Mouse (Mus musculus): Measurements from ENCODE around the gene Car6. TPM values are rescaled to one million over a fixed set of nuclear protein-coding genes. Genes with fewer than 3 reads are reported as not detected.

The Car6 gene
- polyA plus RNA-seq, 1 experiment from 2014 or later: not detected

- no peaks in the 10 kb centered on the region for H3K9me3 ChIP-seq
- peaks cover 50% of the 10 kb centered on the region for H3K4me1 ChIP-seq (replicated peaks)
- under 1% methylated on average over 21 of the region's 21 CpGs for WGBS
- ATAC-seq: no peak
- H3K36me3 ChIP-seq: peaks cover 24% of the 10 kb centered on the region
- H3K9ac ChIP-seq (replicated peaks): peak overlapping the region; percentile 90
- H3K4me2 ChIP-seq (replicated peaks): peak overlapping the region; percentile 93
- H3K27me3 ChIP-seq: no peaks in the 10 kb centered on the region
- peak overlapping the region; percentile 100 for H3K27ac ChIP-seq
- peak overlapping the region; percentile 85 for H3K4me3 ChIP-seq (replicated peaks)
Observed at GRCm38 (mm10) chr4:150237636-150238361, 36.7 kb upstream of the Car6 start.

GRCm38 (mm10) chr4:150236521-150237481 lies 35.7 kb upstream of the Car6 start, which contains the start of gene Eno1:
TSS of gene Eno1 (plus strand) at chr4:150236721.
- Histone ChIP-seq H3K4me3 (replicated peaks) (peak within 1 kb of the TSS; percentile 85), H3K4me1 (replicated peaks) (peaks cover 51% of the 10 kb centered on the region), H3K36me3 (peaks cover 14% of the 10 kb centered on the region), H3K27me3 (peaks cover 4% of the 10 kb centered on the region), H3K4me2 (replicated peaks) (peak within 1 kb of the TSS; percentile 93), H3K9ac (replicated peaks) (peak within 1 kb of the TSS; percentile 90), H3K9me3 (no peaks in the 10 kb centered on the region), H3K27ac (peak within 1 kb of the TSS; percentile 100)
- peak; percentile 98 for ATAC-seq
- under 1% methylated on average over 78 of the region's 78 CpGs for WGBS

GRCm38 (mm10) chr4:150236031-150236430 lies 34.9 kb upstream of the Car6 start:
- Histone ChIP-seq H3K9ac (replicated peaks) (peak overlapping the region; percentile 90), H3K36me3 (peaks cover 6% of the 10 kb centered on the region), H3K4me3 (replicated peaks) (peak overlapping the region; percentile 85), H3K9me3 (no peaks in the 10 kb centered on the region), H3K27ac (peak overlapping the region; percentile 100), H3K4me2 (replicated peaks) (peak overlapping the region; percentile 93), H3K4me1 (replicated peaks) (peaks cover 51% of the 10 kb centered on the region), H3K27me3 (peaks cover 7% of the 10 kb centered on the region)
- no peak for ATAC-seq
- 83% methylated on average over 8 of the region's 8 CpGs for WGBS

GRCm38 (mm10) chr4:150235585-150235984 lies 34.5 kb upstream of the Car6 start:
- Histone ChIP-seq H3K4me2 (replicated peaks) (no peak overlapping the region), H3K4me1 (replicated peaks) (peaks cover 51% of the 10 kb centered on the region), H3K36me3 (peaks cover 3% of the 10 kb centered on the region; the same call in 1 of the 2 replicates), H3K9me3 (no peaks in the 10 kb centered on the region), H3K27me3 (peaks cover 7% of the 10 kb centered on the region), H3K4me3 (replicated peaks) (no peak overlapping the region), H3K27ac (peak overlapping the region; percentile 11; the same call in 1 of the 2 replicates), H3K9ac (replicated peaks) (no peak overlapping the region)
- no peak for ATAC-seq
- 92% methylated on average over 4 of the region's 4 CpGs for whole genome bisulfite sequencing

- ATAC-seq: no peak
- Histone ChIP-seq H3K27ac (peak overlapping the region; percentile 44), H3K27me3 (peaks cover 7% of the 10 kb centered on the region), H3K4me1 (replicated peaks) (peaks cover 51% of the 10 kb centered on the region), H3K4me3 (replicated peaks) (no peak overlapping the region), H3K9me3 (no peaks in the 10 kb centered on the region), H3K4me2 (replicated peaks) (no peak overlapping the region), H3K36me3 (no peaks in the 10 kb centered on the region), H3K9ac (replicated peaks) (no peak overlapping the region)
- WGBS: 46% methylated on average over 8 of the region's 8 CpGs
Observed at GRCm38 (mm10) chr4:150234599-150235327, 33.6 kb upstream of the Car6 start.

- H3K4me3 ChIP-seq (replicated peaks): no peak overlapping the region
- H3K9me3 ChIP-seq: no peaks in the 10 kb centered on the region
Observed at GRCm38 (mm10) chr4:150231871-150232270, 30.7 kb upstream of the Car6 start.

DNA sequence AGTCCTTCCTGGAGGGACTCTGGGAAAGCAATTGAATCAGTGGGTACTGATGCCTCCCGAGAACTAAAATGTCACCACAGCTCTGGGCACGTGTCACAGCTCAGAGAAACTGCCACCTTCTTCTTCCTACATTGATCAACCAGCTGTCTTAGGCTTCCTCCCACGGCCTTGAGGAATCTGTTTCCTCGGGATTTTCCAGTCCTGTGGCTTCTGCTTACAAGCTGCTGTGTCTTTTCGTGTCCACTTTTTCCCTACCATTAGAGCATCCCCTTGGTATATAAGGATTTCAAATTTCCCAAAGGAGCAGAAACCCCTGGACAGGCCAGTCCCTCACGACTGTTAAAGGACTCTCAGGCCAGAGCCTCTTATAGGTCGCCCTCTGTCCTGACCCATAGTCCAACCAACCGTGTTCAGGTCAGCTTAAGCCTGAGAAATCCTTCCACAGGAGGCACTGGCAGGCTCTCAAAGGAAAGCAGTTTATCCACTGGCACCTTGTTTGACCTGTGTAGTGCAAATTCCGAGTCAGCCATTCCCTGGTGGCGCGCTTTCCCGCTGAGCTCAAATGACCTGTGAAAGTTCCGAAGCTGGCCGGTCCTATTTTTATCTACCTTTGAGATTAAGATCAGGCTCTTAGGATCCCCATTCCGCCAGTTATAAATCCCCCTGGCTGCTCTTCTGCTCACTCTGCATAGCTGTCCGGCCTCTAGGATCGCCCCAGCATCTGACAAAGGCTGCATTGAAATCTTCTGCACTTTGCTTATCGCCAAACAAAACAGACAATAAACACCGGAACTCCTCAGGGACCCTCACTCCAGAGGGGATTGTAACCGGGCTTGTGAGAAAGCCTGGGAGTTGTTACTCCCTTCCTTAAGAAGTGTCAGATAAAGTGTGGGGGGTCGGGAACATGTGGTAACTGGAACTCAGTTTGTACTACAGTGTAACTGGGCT lies 29.6 kb upstream of the Car6 start:
- Histone ChIP-seq H3K27ac (peak overlapping the region; percentile 25; the same call in 1 of the 2 replicates), H3K4me2 (replicated peaks) (no peak overlapping the region), H3K4me3 (replicated peaks) (no peak overlapping the region), H3K9ac (replicated peaks) (no peak overlapping the region), H3K36me3 (no peaks in the 10 kb centered on the region), H3K4me1 (replicated peaks) (peaks cover 37% of the 10 kb centered on the region), H3K27me3 (peaks cover 7% of the 10 kb centered on the region), H3K9me3 (no peaks in the 10 kb centered on the region)
- WGBS: 6% methylated on average over 21 of the region's 21 CpGs
- ATAC-seq: no peak

More at GRCm38 (mm10) chr4:150231871-150232270, 30.7 kb upstream of the Car6 start:
- Histone ChIP-seq H3K9ac (replicated peaks) (no peak overlapping the region), H3K27me3 (peaks cover 7% of the 10 kb centered on the region), H3K4me1 (replicated peaks) (peaks cover 37% of the 10 kb centered on the region), H3K4me2 (replicated peaks) (no peak overlapping the region), H3K36me3 (no peaks in the 10 kb centered on the region), H3K27ac (no peak overlapping the region)
- no peak for ATAC-seq
- WGBS: 56% methylated on average over 8 of the region's 8 CpGs

GRCm38 (mm10) chr4:150229747-150230390 lies 28.7 kb upstream of the Car6 start:
- WGBS: 39% methylated on average over 7 of the region's 15 CpGs
- H3K4me3 ChIP-seq (replicated peaks): no peak overlapping the region
- 0 out of 2 replicates have a peak overlapping the region, but pooled peaks have one; percentile 25 for H3K27ac ChIP-seq
- H3K9ac ChIP-seq (replicated peaks): no peak overlapping the region
- no peak for ATAC-seq
- no peaks in the 10 kb centered on the region for H3K9me3 ChIP-seq
- H3K4me2 ChIP-seq (replicated peaks): no peak overlapping the region
- peaks cover 38% of the 10 kb centered on the region for H3K4me1 ChIP-seq (replicated peaks)
- H3K36me3 ChIP-seq: no peaks in the 10 kb centered on the region
- peaks cover 7% of the 10 kb centered on the region for H3K27me3 ChIP-seq

DNA sequence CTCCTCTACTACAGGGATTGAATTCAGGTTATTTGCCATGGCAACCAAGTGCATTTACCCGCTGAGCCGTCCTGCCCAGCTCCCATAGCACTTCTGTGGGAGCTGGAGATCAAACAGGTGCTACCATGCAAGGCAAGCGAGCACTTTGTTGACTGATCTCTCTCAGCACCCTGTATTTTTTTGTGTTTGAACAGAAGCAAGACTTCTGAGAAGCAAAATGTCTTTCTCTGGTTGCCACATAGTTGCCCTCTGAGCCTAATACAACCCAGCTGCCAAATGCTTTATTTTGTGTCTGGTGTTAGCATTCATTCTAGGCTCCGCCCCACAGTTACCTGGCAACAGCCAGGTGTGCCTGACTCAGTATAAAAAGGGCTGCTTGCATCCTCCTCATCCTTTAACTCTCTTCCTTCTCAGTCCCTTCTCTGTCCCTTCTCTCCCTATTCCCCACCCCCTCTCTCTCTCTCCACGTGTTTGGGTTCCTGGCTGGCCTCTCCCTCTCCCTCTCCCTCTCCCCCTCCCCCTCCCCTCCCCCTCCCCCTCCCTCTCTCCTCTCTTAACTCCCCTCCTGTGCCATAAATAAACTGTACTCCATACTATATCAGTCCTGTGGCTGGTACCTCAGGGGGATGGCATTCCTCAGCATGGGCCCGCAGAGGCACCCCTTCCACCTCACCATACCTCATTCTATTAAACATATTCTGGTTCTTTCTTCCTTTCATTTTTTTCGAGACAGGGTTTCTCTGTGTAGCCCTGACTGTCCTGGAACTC lies 27.6 kb upstream of the Car6 start:
- Histone ChIP-seq H3K4me3 (replicated peaks) (no peak overlapping the region), H3K4me1 (replicated peaks) (peaks cover 34% of the 10 kb centered on the region), H3K27me3 (peaks cover 7% of the 10 kb centered on the region), H3K9ac (replicated peaks) (no peak overlapping the region), H3K9me3 (no peaks in the 10 kb centered on the region), H3K36me3 (no peaks in the 10 kb centered on the region), H3K4me2 (replicated peaks) (no peak overlapping the region), H3K27ac (no peak overlapping the region)
- ATAC-seq: no peak
- 42% methylated on average over 7 of the region's 7 CpGs for WGBS

Measured in midbrain, embryonic 13.5 days (tissue).